Mouse (Mus musculus) CH12F3 (cell line): ENCODE measurements around the gene Rasgef1b.

Experiments
- in situ Hi-C: fragments of 300-500 bp; cut with MboI; formaldehyde crosslinking; loops from 2 replicates; pipeline ENCODE4 v1.14.3; 2020; ENCODE audit warnings: low sequenced_read_pairs

The Rasgef1b gene

DNA sequence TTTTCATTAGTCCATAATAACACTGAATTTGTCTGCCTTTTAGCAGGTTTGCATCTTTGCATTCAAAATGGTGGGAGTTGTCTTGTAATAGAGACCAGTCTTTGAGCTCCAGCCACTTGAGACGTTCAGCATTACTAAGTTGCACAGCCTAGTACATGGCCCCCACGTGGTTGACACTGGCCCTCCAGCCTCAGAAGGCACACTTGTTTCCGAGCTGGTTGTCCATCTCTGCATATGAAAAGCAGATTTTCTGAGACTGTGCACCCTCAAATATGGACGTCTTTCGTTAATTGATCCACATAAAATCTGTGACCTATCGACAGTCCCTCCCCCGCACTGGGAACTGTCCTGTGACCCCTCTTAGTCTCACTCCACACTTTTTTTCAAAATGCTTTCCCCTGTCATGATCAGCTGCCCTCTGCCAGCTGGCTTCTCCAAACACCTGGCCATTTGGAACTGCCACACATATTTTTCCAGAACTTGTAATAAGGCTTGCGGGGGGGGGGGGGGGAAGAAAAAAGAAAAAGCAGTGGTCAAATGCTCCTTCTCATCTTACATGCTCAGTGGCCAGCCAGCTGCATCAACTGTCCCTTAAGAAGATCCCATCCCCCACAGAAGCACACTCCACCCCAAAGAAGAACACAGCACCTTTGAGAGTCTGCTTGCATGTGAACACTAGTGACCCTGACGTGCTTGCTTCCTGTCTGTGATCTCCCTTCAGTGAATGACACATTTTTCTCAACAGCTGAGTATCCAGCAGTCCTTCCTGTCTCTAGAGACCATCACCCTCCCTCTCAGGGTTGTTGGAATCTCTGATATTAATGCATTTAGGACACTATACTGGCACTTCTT lies 231.7 kb downstream of the Rasgef1b start:
- in situ Hi-C loops, result no loop called here

DNA sequence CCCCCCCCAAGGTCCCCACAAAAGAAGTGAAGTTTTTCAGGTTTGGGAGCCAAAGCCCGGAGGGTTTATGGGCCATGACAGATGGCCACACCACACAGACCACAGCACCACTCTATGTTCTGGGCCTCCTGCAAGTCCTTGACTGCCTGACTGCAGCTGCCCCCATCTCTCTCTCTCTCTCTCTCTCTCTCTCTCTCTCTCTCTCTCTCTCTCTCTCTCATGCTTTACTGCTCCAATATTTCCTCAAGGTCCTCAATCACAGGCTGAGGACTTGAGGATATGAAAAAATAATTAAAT lies 232.8 kb downstream of the Rasgef1b start:
- in situ Hi-C loops, result no loop called here

DNA sequence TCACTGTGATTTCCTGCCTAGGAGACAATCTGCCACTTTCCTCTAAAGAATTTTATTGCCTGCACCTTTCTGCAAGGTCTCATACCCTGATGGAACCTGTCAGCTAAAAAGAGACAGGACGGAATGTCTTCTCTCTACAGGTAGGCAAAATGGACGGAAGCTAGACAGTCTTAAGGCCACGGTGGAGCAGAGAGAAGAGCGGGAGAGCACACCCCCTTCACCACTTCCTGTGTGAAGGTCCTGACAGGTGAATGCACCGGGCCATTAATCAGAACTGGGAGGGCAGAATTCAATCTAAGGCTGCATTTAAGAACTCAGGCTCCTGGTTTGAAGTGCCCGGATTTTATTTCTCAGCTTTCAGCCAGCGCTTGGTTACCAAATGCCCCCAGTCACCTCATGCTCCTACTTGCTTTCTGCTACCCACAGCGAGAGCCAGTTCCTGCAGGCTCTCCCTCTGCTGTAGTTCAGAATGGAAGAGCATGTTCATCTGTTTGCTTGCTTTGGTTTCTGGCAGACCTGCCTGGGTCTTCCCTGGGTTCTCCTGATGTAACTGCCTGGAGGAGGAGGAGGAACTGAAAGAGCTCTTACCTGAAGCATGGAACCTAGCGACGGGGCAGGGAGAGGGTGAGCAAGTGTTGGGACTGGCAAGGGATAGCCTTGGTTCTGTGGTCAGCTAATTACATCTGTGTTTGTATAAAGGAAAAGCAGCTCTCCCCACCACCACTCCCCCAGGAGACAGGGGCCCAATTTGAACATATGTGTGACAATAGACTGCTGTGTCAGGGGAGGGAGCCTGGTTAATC lies 233.3 kb downstream of the Rasgef1b start:
- in situ Hi-C loops, result no loop called here

DNA sequence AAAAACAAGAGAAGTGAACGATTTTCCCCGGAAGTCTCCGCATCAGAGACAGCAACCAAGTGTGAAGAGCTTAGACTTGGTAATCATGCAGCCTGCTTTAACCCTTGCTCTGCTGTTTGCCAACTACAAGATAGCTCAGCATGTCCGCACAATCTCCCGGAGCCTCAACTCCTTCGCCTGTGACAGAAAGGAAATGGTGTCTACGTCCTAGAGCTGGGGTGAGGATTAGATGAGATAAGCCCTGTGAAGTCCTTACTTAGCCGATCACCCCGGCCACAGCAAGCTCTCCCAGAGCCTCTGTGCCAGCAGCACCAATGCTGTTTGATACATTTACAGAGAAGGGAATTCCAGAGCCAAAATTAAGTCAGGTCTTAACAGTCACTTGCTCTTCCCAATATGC lies 235.0 kb downstream of the Rasgef1b start:
- in situ Hi-C loops, result no loop called here

DNA sequence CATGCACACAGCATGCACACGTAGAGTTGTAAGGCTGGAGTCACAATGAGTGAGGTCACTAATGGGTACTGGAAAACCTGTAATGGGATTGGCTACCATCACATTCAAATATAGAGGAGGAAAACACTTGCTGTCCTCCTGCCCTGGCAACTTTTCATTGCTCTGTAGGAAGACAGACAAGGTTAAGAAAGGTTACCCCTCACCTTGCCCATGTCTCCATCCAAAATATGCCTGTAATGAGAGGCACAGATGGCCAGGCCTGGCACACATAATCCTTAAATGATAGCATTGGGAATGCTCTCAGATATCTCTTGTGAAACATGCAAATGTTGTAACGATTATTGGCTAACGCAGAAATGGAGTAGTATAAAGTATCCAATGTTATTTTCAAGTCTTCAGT lies 235.8 kb downstream of the Rasgef1b start:
- in situ Hi-C loops, result no loop called here

DNA sequence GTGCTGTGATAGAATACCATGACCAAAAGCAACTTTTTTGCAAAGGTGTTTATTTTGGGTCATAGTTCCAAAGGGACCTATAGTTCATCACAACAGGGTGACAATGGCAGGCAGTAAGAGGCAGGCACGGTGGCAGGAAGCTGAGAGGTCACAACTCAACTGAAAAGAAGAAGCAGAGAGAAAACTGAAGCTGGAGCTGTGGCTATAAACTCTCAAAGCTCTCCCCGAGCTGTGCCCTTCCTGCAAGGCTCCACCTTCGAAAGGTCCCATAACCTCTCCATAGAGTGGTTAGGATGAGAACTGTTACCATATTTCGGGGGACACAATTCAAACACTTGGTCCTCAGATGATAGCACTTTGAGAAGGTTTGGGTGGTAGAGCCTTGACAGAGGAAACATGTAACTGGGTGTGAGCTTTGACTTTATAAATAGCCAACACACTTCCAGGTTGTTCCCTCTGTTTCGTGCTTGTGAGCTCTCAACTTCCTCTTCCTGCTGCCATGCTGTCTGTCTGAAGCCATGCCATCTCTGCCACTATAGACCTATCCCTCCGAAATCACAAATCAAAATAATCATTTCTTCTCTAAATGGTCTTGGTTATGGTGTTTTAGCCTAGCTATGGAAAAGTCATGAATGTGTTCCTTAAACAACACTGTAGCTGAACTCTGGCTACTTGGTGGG lies 240.2 kb downstream of the Rasgef1b start:
- in situ Hi-C loops, result no loop called here

DNA sequence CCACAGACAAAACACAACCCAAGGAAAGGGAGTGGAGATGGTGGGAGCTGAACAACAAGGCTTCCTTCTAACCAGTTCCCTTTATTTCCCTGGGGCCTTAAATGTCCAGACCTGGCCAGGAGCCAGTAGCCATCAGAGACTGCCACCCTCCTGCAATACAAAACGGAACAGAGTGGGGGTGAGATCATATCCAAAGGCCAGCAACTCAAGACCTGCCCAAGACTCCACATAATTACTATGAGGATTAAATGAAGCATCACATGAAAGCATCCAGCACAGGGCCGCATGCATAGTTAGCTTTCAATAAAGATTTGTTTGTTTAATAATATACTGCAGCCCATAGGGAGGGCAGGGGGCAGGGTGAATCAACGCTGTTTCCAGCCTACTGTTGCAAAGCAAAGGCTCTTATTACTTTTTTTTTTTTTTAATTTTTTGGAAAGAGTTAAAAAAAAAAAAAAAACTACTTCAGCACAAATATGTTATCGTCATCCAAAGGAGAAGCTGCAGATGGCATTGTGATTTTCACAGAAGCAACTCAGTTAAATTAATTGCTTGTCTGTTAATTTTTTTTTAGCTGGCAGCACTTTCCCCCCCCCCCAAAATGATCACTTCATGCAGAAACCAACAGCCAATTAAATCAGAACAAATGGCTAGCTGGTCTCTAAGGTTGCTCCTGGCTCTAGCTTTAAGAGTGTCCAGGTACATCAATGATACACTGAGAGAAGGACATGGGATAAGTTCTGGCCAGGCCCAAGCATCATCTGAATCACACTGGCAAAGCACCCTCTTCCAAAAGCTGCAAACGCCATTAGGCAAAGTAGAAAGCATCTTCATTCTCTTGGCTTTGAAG lies 241.6 kb downstream of the Rasgef1b start:
- in situ Hi-C loops, result no loop called here

DNA sequence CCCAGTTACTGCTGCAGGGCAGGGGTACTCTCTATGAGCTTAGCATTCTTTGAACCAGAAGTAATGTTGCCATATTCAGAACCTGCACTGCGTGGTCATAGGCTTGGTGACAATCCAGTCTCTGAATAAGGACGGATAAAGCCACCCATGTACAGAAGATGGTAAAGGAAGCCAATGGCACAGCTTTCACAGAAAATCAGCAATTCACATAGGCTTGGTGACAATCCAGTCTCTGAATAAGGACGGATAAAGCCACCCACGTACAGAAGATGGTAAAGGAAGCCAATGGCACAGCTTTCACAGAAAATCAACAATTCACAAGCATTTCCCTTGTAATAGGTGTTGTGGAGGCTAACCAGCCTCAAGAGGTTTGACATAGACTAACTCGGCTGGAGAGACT lies 245.7 kb downstream of the Rasgef1b start:
- in situ Hi-C loops, result no loop called here

DNA sequence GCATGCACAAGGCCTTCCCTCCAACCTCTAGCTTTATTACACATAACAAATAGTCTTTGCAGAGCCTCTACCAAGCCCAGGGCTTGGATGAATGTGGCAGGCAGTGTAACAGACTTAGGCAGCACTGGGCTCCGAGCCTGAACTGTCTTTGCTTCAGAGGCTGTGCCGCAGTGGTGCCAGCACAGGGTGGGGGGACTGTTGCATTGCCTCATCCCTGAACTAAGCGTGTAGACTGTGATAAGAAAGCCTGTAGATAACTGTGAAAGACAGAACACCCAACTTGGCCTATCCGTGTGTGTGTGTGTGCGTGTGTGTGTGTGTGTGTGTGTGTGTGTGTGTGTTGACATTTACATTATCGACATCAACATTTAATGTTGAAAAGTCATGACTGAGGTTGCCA lies 246.3 kb downstream of the Rasgef1b start:
- in situ Hi-C loops, result no loop called here

DNA sequence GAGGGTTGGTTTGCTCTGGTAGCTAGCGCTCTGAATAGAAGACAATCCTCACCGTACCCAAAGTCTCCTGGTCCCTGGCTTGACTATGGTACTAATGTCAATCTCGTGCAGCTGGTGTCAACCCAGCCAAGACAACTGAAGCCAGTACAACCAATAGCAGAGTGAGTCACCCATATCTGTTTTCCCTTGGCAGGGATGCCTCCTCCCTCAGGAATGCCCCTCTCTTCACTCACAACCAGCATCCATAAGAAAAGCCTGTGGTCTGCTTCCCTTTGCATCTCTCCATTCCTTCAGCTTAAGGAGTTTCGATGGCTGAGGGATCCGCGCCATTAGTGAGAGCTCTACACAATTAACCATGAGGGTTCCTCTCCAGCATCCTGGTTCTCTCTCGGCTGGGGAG lies 246.8 kb downstream of the Rasgef1b start:
- in situ Hi-C loops, result no loop called here

DNA sequence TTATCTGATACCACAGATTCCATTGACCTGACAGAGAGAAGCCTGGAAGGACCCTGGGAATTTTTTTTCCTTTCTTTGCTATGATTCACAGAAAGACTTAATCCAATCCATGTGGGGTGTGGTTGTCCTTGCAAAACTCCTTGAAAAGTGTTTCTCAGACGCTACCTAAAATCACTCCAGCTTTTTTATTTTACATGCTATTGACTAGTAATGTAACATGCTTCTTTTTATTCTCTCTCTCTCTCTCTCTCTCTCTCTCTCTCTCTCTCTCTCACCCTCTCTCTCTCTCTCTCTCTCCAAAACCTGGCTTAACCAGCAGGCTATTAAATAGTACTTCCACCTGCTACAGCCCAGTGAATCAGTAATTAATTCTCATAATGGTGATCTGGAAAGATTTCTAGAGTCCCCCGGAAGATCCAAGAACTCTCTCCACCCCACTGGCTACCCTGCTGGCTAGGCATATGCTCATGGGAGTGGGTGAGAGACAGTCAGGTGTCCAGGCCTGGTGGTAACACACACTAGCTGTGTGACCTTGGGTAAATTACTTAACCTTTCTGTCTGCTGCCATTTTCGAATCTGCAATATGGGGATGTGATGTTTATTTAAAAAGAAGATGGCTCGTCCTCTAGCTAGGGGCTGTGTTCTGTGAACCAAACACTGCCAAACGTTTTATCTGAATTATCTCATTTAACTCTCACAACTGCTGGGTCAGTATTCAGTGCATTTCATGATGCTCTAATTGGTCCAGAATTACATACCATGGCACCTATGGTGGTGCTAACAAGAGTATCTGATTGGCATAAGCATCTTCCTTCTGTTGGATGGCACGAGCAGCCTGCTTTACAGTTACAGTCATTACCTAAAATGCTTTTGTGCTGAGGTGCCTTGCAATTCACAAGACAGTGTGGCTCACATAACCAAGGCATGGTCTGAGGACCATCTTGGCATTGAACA lies 248.5 kb downstream of the Rasgef1b start:
- in situ Hi-C loops, result no loop called here

DNA sequence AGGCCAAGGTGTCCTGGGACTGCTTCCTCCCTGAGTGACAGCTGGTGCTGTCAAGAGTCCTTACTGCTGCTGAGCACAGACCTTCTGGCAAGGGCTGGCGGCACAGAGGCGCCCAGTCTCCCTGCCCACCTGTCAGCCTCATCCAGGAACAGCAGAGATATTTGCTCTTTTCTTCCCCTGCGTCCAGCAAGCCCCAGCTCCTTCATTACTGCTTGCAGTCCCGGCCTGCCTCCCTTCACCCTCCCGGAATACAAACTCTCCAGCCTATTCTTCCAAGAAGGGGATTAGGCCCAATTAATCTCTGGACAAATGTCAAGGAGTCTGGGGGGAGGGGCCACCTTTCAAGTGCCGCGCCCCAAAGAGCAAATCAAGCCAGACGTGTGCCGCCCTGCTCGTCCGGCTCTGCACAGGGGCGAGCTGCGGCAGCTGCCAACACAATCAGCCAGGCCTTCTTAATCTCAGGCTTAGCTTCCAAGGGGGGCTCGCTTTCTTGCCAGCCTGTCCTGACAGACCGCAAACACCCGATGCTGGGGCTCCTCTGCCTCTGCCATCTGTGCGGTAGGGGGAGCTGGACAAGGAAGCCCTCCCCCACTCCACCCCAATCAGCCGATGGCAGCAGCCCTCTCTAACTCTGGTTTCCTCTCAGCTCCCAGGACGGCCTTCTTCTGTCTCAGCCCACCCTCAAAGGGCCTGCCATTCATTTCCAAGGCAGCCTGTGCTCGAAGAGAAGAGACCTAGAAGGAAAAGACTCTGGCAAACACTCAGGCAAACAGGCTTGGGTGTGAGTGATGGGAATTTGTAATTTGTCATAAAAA lies 249.4 kb downstream of the Rasgef1b start:
- in situ Hi-C loops, result no loop called here

DNA sequence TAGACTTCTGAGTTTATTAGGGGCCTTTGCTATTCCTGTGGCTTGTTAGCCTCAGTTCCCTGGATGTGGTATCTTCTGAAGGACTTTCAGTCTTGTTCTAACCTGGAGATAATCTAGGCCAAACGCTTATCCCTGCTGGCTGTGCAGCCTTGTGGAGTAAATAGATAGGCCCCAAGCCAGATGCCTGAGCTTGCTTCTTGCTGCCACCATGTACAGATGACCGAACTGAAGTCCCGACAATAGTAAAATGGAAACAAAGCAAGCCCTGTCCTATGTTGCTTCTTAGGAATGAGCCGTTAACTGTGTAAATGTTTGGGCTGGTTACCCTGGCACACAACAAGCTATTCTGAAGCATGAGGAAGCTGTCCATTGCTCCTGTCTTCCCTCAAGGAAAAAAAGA lies 250.1 kb downstream of the Rasgef1b start:
- in situ Hi-C loops, result no loop called here

DNA sequence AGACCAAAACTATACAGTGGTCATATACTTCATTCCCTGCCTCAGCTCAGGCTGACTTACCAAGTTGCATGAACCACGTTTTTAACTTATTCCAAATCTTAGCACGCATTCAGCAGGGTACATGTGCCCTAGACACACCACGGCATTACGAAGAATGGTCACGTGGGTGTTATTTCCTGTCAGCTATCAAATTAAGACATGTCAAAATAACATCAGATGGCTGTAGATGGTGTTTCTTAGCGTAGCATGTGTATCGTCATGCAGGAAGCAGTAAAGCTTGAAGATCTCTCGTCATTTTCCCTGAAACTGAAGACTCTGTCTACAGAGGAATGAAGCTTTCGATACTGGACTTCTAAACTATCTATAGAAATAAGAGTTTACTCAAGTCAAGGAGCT lies 251.4 kb downstream of the Rasgef1b start:
- in situ Hi-C loops, result no loop called here

DNA sequence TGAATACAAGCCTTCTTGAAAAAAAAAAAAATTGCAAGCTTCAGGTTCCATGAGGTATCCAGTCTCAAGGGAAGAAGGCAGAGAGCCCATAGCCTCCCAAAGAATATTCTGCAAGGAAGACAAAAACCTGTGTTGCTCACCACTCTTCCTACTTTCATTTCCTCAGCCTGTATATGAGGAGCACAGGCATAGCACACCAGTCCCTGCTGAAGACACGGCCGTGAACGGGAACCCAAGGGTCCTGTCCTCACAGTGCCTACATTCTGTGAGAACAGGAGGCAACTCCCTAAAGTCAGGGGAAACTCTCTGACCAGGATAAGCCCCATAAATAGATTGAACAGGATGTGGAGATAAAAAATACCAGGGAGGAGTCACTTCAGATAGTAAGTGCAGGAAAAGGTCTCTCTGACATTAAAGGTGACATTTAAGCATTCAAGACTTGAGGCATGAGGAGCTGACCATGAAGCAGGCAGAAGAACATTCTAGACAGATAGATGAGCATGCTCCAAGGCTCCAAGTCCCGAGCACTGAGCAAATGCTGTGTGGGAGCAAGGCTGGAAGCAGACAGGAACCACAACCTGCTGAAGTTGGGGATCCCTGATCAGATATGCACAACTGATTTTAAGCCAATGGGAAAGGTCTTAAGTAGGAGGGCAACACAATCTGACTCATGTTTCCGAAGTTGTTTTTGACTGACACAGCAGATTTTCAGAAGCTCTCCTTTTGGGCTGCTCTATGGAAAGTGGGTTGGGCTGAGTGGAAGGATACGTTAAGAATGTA lies 252.0 kb downstream of the Rasgef1b start:
- in situ Hi-C loops, result no loop called here

DNA sequence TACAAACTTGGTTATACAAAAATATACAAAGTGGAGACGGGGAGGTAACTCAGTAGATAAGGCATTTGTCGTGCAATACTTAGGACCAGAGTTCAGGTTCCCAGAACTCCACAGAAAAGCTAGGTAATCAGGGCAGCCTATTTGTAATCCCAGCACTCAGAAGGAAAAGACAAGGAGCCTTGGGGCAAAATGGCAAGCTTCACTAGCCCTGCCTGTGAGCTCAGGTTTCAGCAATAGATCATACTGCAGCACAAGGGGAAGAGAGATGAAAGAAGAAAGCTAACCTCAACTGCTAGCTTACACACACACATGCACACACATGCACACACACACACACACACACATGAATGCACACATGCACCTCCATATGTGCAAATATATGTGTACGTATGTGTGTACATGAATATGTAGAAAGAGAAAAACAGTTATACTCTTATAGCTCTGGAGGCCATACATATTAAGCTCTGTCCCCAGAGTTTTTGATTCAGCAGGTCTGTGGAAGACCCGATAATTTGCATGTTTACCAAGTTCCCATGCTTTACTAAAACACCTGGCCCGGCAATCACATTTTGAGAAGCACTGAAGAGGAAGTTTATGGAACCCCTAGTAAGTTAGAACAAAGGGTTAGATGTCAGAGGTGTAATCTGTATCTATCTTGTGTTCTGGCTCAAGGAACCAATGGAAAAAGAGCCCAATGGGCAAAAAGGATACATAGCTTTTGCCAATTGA lies 256.1 kb downstream of the Rasgef1b start:
- in situ Hi-C loops, result no loop called here

DNA sequence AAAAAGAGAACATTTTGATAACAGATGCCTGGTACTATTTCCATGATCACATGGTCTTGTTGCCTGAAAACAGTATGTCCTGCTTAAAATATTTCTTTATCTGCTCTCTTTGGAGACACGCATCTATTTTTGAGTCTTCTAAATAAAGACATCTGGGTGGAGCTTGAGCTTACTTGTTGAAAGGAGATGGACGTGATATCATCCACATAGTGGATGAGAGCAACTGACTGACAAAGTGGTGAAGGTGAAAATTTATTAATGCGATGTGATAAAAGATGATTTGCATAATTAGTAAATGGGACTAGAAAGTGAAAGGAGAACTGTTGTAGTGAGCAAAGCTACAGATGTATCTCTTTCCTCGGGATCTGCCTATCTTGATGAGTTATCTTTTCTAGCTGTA lies 257.1 kb downstream of the Rasgef1b start:
- in situ Hi-C loops, result no loop called here

DNA sequence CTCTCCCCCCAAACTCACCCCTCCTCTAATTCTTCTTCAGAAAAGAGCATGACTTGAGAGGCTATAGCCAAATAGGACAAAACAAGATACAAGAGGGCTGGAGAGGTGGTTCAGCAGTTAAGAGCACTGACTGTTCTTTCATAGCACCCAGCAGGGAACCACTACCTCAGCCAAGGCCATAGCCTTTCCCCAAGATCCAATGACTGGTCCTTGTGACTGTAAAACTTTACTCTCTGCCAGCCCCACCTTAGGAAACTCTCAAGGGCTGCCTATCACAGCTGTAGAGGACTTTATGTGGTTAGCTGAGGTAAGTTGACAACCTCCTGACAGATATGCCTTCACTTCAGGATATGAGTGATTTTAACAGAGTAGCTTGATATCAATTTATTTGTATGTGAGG lies 258.3 kb downstream of the Rasgef1b start:
- in situ Hi-C loops, result no loop called here
